Mouse (Mus musculus) limb, embryonic 14.5 days (tissue): ENCODE measurements around the gene Szrd1. TPM values are rescaled to one million over a fixed set of nuclear protein-coding genes. Genes with fewer than 3 reads are reported as not detected.

Experiments
- ATAC-seq: fragments of 200-750 bp; cut with Nextera tagmentation; 2 replicates; pipeline ENCODE4 v1.8.0; 2017; ENCODE audit warnings: low read depth, moderate number of reproducible peaks, moderate TSS enrichment; ENCODE audit not compliant: low FRiP score
- DNase-seq: peaks from one replicate; pipeline ENCODE4 v3.0.0-alpha.2; 2015; ENCODE audit warnings: low spot score
- H3K27ac ChIP-seq: fragments of 300-500 bp; sonication (generic); replicated peaks from 2 replicates; pipeline ENCODE4 v1.5.1; 2014; ENCODE audit warnings: low read depth, mild to moderate bottlenecking, low read length, moderate library complexity, mixed read lengths
- H3K27me3 ChIP-seq: fragments of 300-500 bp; sonication (generic); 2 replicates; pipeline ENCODE4 v1.6.1; 2014; ENCODE audit warnings: low read length, mixed read lengths; ENCODE audit not compliant: control insufficient read depth, insufficient read depth
- H3K36me3 ChIP-seq: fragments of 300-500 bp; sonication (generic); 2 replicates; pipeline ENCODE4 v1.6.1; 2014; ENCODE audit warnings: mild to moderate bottlenecking, low read length, moderate library complexity, mixed read lengths; ENCODE audit not compliant: control insufficient read depth, insufficient read depth
- H3K4me1 ChIP-seq: fragments of 300-500 bp; sonication (generic); 2 replicates; pipeline ENCODE4 v1.6.1; 2014; ENCODE audit warnings: antibody characterized with exemption, low read length, mixed read lengths; ENCODE audit not compliant: control insufficient read depth, insufficient read depth
- H3K4me2 ChIP-seq: fragments of 300-500 bp; sonication (generic); replicated peaks from 2 replicates; pipeline ENCODE4 v1.6.1; 2014; ENCODE audit warnings: low read depth, mild to moderate bottlenecking, low read length, moderate library complexity; ENCODE audit not compliant: severe bottlenecking
- H3K4me3 ChIP-seq: fragments of 300-500 bp; sonication (generic); replicated peaks from 2 replicates; pipeline ENCODE4 v1.5.1; 2014; ENCODE audit warnings: low read length
- H3K9ac ChIP-seq: fragments of 300-500 bp; sonication (generic); 2 replicates; pipeline ENCODE4 v1.6.1; 2014; ENCODE audit warnings: mild to moderate bottlenecking, low read depth, low read length, moderate library complexity; ENCODE audit not compliant: severe bottlenecking
- H3K9me3 ChIP-seq: fragments of 300-500 bp; sonication (generic); 2 replicates; pipeline ENCODE4 v1.6.1; 2016; ENCODE audit warnings: low read length; ENCODE audit not compliant: control insufficient read depth
- POLR2A ChIP-seq: fragments of 200-500 bp; IDR thresholded peaks from 2 replicates; pipeline ENCODE4 v1.8.0; 2012; ENCODE audit warnings: inconsistent platforms, mild to moderate bottlenecking, moderate library complexity, borderline replicate concordance; ENCODE audit not compliant: insufficient read depth, insufficient read length; ENCODE audit errors: extremely low read depth
- WGBS: fragments of 180-500 bp; shearing (Covaris S2); extraction: QIAGEN DNeasy Blood & Tissue Kit; methylation state at CpG from one replicate; pipeline ENCODE4 v1.1.7; 2014; 5-methylcytosine and 5-hydroxymethylcytosine counted together
- polyA plus RNA-seq, 2 experiments: library from polyadenylated mRNA; depleted of rRNA in 1 of 2; stranded (reverse) in 1 of 2; unstranded in 1 of 2; fragments of >200 nt; fragmentation: Nextera tagmentation in 1 of 2; extraction: Ambion mirVana in 1 of 2; gene quantifications; 2 replicates each; pipeline versions ENCODE4 v1.2.1 to v1.2.3; 2012 to 2014

Szrd1 gene
- polyA plus RNA-seq, 2 experiments: 38.6 to 63.7 TPM

GRCm38 (mm10) chr4:141123065-141123464 lies 16.5 kb downstream of the Szrd1 start:
- peaks cover 28% of the 10 kb centered on the region for H3K36me3 ChIP-seq
- no peak for ATAC-seq
- WGBS: 34% methylated on average over 1 of the region's 1 CpGs
- H3K4me2 ChIP-seq: no peak overlapping the region
- DNase-seq: no peak
- no peak overlapping the region for H3K9ac ChIP-seq
- no peaks in the 10 kb centered on the region for H3K27me3 ChIP-seq
- no peak overlapping the region for H3K4me3 ChIP-seq
- no peak overlapping the region for H3K27ac ChIP-seq
- TF ChIP-seq POLR2A: no peak
- no peaks in the 10 kb centered on the region for H3K9me3 ChIP-seq
- H3K4me1 ChIP-seq: no peaks in the 10 kb centered on the region

DNA sequence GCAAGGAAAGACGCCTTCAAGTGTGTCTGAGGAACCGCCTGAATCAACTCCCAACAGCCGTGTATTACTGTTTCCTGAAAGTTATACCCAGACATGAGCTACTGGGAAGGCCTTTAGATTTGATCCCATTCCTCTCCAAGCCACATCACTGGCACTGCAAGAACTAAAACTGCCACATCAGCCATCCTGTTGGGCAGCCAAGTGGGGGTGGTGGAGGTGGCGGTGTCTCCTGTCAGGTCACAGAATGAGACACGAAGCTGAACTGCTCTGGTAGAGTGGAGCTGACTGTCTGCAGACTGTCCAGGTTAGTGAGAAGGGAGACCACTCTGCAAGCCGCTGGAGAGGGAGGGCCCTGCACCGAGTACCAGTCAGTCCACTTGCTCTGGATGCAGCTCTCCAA lies 16.9 kb downstream of the Szrd1 start:
- ATAC-seq (no peak), DNase-seq (no peak)
- Histone ChIP-seq H3K27ac (no peak overlapping the region), H3K4me1 (no peaks in the 10 kb centered on the region), H3K27me3 (no peaks in the 10 kb centered on the region), H3K36me3 (peaks cover 32% of the 10 kb centered on the region), H3K9me3 (no peaks in the 10 kb centered on the region), H3K4me2 (no peak overlapping the region), H3K9ac (no peak overlapping the region), H3K4me3 (no peak overlapping the region)
- WGBS: 82% methylated on average over 7 of the region's 7 CpGs
- TF ChIP-seq POLR2A: no peak

DNA sequence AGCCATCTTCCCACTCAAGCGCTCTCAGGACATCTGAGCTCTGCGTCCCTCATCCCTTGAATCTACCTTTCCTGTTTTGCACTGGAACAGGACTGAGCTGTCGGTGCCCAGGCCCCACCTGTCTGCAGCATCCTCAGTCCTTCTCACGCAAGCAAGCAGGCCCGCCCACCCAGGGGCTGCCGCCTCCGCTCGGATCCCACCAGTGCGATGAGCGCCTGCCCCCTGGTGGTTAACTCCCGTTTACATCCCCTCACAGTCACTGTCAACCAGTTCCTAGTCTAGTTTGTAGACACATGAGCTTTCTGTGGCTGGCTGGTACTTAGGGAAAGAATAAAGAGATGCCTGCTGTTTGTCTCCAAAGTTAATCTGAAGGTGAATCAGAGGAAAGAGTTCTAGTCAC lies 18.9 kb downstream of the Szrd1 start:
- ATAC-seq: no peak
- 32% methylated on average over 11 of the region's 11 CpGs for WGBS
- DNase-seq: peak; percentile 43
- H3K4me1 ChIP-seq: no peaks in the 10 kb centered on the region
- no peak overlapping the region for H3K27ac ChIP-seq
- H3K9ac ChIP-seq: no peak overlapping the region
- H3K4me2 ChIP-seq: no peak overlapping the region
- H3K4me3 ChIP-seq: no peak overlapping the region
- TF ChIP-seq POLR2A: no peak
- H3K9me3 ChIP-seq: no peaks in the 10 kb centered on the region
- H3K27me3 ChIP-seq: no peaks in the 10 kb centered on the region
- H3K36me3 ChIP-seq: peaks cover 44% of the 10 kb centered on the region

DNA sequence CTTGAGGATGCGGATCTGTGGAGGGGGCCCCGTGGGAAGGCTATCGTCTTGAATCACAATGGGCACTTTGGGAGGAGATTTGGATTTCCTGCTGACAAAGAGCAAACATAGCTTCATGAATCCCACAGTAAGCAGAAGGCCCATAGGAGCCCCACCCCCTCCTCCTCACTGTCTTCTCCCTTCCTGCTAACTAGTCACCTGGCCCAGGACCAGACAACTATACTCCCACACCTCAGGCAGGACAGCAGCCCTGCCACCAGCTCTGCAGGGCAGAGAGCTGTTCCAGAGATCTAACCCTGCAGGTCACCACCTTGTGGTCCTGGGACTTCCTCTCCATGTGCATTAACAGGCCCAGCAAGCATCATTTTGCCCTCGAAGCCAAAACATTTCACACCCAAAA lies 20.9 kb downstream of the Szrd1 start:
- DNase-seq (no peak), ATAC-seq (no peak)
- no peak overlapping the region for H3K9ac ChIP-seq
- H3K36me3 ChIP-seq: peaks cover 61% of the 10 kb centered on the region
- no peaks in the 10 kb centered on the region for H3K27me3 ChIP-seq
- no peak overlapping the region for H3K4me2 ChIP-seq
- no peak for TF ChIP-seq POLR2A
- no peaks in the 10 kb centered on the region for H3K4me1 ChIP-seq
- no peak overlapping the region for H3K4me3 ChIP-seq
- no peaks in the 10 kb centered on the region for H3K9me3 ChIP-seq
- no peak overlapping the region for H3K27ac ChIP-seq
- 77% methylated on average over 4 of the region's 4 CpGs for whole genome bisulfite sequencing

DNA sequence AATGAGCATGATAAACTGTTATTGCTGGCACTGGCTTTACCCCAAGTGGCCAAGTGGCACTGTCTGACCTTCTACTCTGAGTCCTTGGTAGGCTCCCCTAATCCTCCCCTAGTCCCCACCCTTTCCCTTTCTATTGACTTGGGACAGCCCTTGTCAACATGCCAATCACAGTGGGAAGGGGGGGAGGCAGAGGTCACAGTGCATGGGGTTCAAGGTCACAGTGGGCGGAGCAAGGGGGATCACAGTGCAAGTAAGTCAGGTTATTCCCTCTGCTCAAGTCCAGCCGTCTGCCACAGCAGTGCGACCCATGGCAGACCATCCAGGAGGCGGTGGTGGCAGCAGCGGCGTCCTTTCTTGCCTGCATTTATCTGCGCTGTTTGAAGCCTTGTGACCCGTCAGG lies 24.2 kb downstream of the Szrd1 start:
- no peak overlapping the region for H3K27ac ChIP-seq
- H3K4me3 ChIP-seq: no peak overlapping the region
- ATAC-seq (no peak), DNase-seq (no peak)
- WGBS: 84% methylated on average over 8 of the region's 8 CpGs
- 0 out of 2 replicates have a peak, but pooled peaks cover 5% of the 10 kb centered on the region for H3K9me3 ChIP-seq
- H3K36me3 ChIP-seq: peaks cover 82% of the 10 kb centered on the region
- H3K4me2 ChIP-seq: no peak overlapping the region
- H3K9ac ChIP-seq: no peak overlapping the region
- no peaks in the 10 kb centered on the region for H3K4me1 ChIP-seq
- H3K27me3 ChIP-seq: no peaks in the 10 kb centered on the region
- TF ChIP-seq POLR2A: no peak

GRCm38 (mm10) chr4:141114521-141114981 lies 25.0 kb downstream of the Szrd1 start:
- WGBS: 90% methylated on average over 6 of the region's 6 CpGs
- Histone ChIP-seq H3K4me3 (no peak overlapping the region), H3K4me1 (no peaks in the 10 kb centered on the region), H3K9ac (no peak overlapping the region), H3K4me2 (no peak overlapping the region), H3K9me3 (0 out of 2 replicates have a peak, but pooled peaks cover 8% of the 10 kb centered on the region), H3K27me3 (no peaks in the 10 kb centered on the region), H3K27ac (no peak overlapping the region), H3K36me3 (peaks cover 82% of the 10 kb centered on the region)
- DNase-seq: no peak
- no peak for ATAC-seq
- no peak for TF ChIP-seq POLR2A
